In the genomic region with DNA sequence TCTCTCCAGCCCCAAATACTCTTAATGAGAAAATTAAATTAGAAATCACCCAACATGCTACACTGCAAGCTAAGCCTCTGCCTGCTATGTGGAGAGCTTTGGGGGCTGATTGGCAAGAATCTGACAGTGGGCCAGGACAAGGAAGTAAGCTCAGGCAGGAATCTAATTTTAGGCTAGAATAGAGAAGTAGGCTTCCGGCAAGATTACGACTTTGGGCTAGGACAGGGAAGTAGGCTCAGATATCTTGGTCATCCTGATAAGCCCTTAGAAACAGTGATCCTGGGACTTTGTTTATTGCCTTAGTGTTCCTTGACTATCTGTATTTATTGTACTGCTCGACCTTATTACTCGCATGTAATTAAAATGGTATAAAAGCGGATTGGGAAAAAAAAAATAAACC, we compare ENCODE assay signal across 20 mouse cellular contexts. TPM values are rescaled to one million over a fixed set of nuclear protein-coding genes. Genes with fewer than 3 reads are reported as not detected.
DNase-seq lines count a peak whose midpoint lies in the region; ATAC-seq and TF ChIP-seq lines count a peak whose summit lies in the region.
"Had no signal": no experiment of that assay in that cellular context is flagged by ENCODE, and none has a peak within 500 bp of the region (broad histone marks: within the 10 kb centered on the region; RNA-seq: fewer than 3 reads in every experiment).

No protein-coding gene starts in this region.

- DNase-seq in MEL (ENCODE audit: low read depth, low spot score), result peak; percentile 86
- DNase-seq in MEL-GATA-1-ER (ENCODE audit: extremely low read depth, low read depth), result peak; percentile 76
- DNase-seq in forebrain, postnatal 0 days, result no peak
- no peak for DNase-seq in heart, adult 8-10 months (ENCODE audit: low spot score)
- DNase-seq: adrenal gland, adult 2 months; adrenal gland, adult 8-10 months; adrenal gland, postnatal 10 days; adrenal gland, postnatal 14 days; adrenal gland, postnatal 25 days; adrenal gland, postnatal 36 days; B cell, adult 2 months; cerebellum, adult 11 months; cerebellum, adult 11-12 months; cerebellum, adult 18-20 months; cerebellum, adult 2 months; cerebellum, adult 8-10 months had no signal

- TF ChIP-seq POLR2A in MEL (IDR thresholded peaks at IDR 0.05; ENCODE audit: control insufficient read depth in 1 of 2, insufficient read depth in 1 of 2, low read depth in 1 of 2, low read length in 2 of 2, poor library complexity in 1 of 2), result no peak

- 94% methylated on average over 5 of the region's 5 CpGs for WGBS in forebrain, postnatal 0 days

- peak; percentile 83 to 90 for TF ChIP-seq EP300 in MEL (IDR thresholded peaks at IDR 0.05; ENCODE audit: low read depth in 1 of 2, low read length in 2 of 2)

- no peaks in the 10 kb centered on the region; the same call in 1 of the 2 replicates for H3K79me2 ChIP-seq in MEL (ENCODE audit: control insufficient read depth, insufficient read depth, low read length, poor library complexity)

- no peaks in the 10 kb centered on the region for H3K9me3 ChIP-seq in MEL (replicated peaks; ENCODE audit: insufficient read depth, low read length)
- no peaks in the 10 kb centered on the region for H3K9me3 ChIP-seq in forebrain, postnatal 0 days (ENCODE audit: low read length)

- TF ChIP-seq CTCF in MEL (IDR thresholded peaks at IDR 0.05 in 2 of 3, conservative IDR thresholded peaks at IDR 0.05 in 1 of 3; ENCODE audit: control insufficient read depth in 1 of 3, insufficient read depth in 1 of 3, low read depth in 2 of 3, low read length in 3 of 3, poor library complexity in 1 of 3, severe bottlenecking in 1 of 3), result no peak
- TF ChIP-seq CTCF in forebrain, postnatal 0 days (IDR thresholded peaks at IDR 0.05; ENCODE audit: low read depth), result no peak

- no peak for TF ChIP-seq RAD21 in MEL (IDR thresholded peaks at IDR 0.05; ENCODE audit: low read depth, low read length)

- no peaks in the 10 kb centered on the region for H3K27me3 ChIP-seq in MEL (ENCODE audit: control insufficient read depth in 1 of 2, insufficient read depth in 2 of 2, low read length in 2 of 2)
- no peaks in the 10 kb centered on the region for H3K27me3 ChIP-seq in forebrain, postnatal 0 days (ENCODE audit: insufficient read depth, low read length)
- H3K27me3 ChIP-seq: CH12.LX, Patski had no signal

- ATAC-seq in forebrain, postnatal 0 days, result no peak
- ATAC-seq: activated CD4-positive, CD25-positive, alpha-beta regulatory T cell, adult 4 months; CD4-positive, CD25-positive, alpha-beta regulatory T cell, adult 4 months; Patski had no signal

- no peak overlapping the region for H3K9ac ChIP-seq in MEL (ENCODE audit: control insufficient read depth, low read depth, low read length, poor library complexity, severe bottlenecking)
- no peak overlapping the region for H3K9ac ChIP-seq in forebrain, postnatal 0 days

- H3K4me1 ChIP-seq in MEL (ENCODE audit: control insufficient read depth in 1 of 2, insufficient read depth in 2 of 2, low read length in 2 of 2), result no peaks in the 10 kb centered on the region
- H3K4me1 ChIP-seq in forebrain, postnatal 0 days (ENCODE audit: insufficient read depth), result no peaks in the 10 kb centered on the region

- peak overlapping the region; percentile 15; the same call in 1 of the 2 replicates for H3K27ac ChIP-seq in MEL (ENCODE audit: control insufficient read depth, low read depth, low read length)
- no peak overlapping the region for H3K27ac ChIP-seq in forebrain, postnatal 0 days (ENCODE audit: low read depth, low read length)

- H3K4me2 ChIP-seq in forebrain, postnatal 0 days (ENCODE audit: low read depth), result no peak overlapping the region

- no peak overlapping the region for H3K4me3 ChIP-seq in MEL (ENCODE audit: control insufficient read depth in 1 of 2, insufficient read depth in 1 of 2, low read depth in 2 of 2, low read length in 2 of 2)
- H3K4me3 ChIP-seq in forebrain, postnatal 0 days (ENCODE audit: low read depth, low read length), result no peak overlapping the region

- H3K36me3 ChIP-seq in MEL (ENCODE audit: control insufficient read depth in 1 of 2, insufficient read depth in 2 of 2, low read length in 2 of 2), result peaks cover 13 to 31% of the 10 kb centered on the region in 2 experiments
- H3K36me3 ChIP-seq in forebrain, postnatal 0 days (ENCODE audit: insufficient read depth), result peaks cover 49% of the 10 kb centered on the region

TF ChIP-seq in MEL, 35 proteins besides CTCF, POLR2A, EP300 and RAD21:
- TF ChIP-seq CHD1 (IDR thresholded peaks at IDR 0.05; ENCODE audit: low read depth, low read length) (no peak), USF2 (IDR thresholded peaks at IDR 0.05; ENCODE audit: borderline replicate concordance in 1 of 2, insufficient read depth in 1 of 2, low read depth in 1 of 2, low read length in 2 of 2) (no peak), ZNF384 (IDR thresholded peaks at IDR 0.05; ENCODE audit: low read depth, low read length) (no peak), POLR2AphosphoS5 (IDR thresholded peaks at IDR 0.05; ENCODE audit: borderline replicate concordance, low read depth, low read length) (no peak), BHLHE40 (IDR thresholded peaks at IDR 0.05; ENCODE audit: borderline replicate concordance, low read depth, low read length) (no peak), NRF1 (IDR thresholded peaks at IDR 0.05; ENCODE audit: insufficient read depth, low read depth, low read length, poor library complexity, severe bottlenecking) (no peak), MAZ (IDR thresholded peaks at IDR 0.05; ENCODE audit: low read depth, low read length) (no peak), E2F4 (IDR thresholded peaks at IDR 0.05; ENCODE audit: borderline replicate concordance, low read depth, low read length) (no peak), ZKSCAN1 (IDR thresholded peaks at IDR 0.05; ENCODE audit: low read depth, low read length) (no peak), ZMIZ1 (IDR thresholded peaks at IDR 0.05; ENCODE audit: low read depth, low read length) (no peak), MYB (IDR thresholded peaks at IDR 0.05; ENCODE audit: low read depth, low read length) (no peak), ZC3H11A (IDR thresholded peaks at IDR 0.05; ENCODE audit: low read depth, low read length) (no peak), MEF2A (IDR thresholded peaks at IDR 0.05; ENCODE audit: extremely low read depth, insufficient replicate concordance, low read depth, low read length, poor library complexity, severe bottlenecking) (peak; percentile 89), CHD2 (IDR thresholded peaks at IDR 0.05; ENCODE audit: low read length) (no peak), SMC3 (IDR thresholded peaks at IDR 0.05; ENCODE audit: low read depth, low read length) (no peak), SIN3A (IDR thresholded peaks at IDR 0.05; ENCODE audit: low read length) (peak; percentile 49; the same call in 1 of the 2 replicates), ETS1 (IDR thresholded peaks at IDR 0.05; ENCODE audit: low read depth, low read length) (peak; percentile 70), GABPA (IDR thresholded peaks at IDR 0.05; ENCODE audit: low read depth, low read length) (no peak), MAFK (IDR thresholded peaks at IDR 0.05; ENCODE audit: borderline replicate concordance, low read depth, low read length) (no peak), USF1 (IDR thresholded peaks at IDR 0.05; ENCODE audit: low read depth, low read length) (no peak), UBTF (IDR thresholded peaks at IDR 0.05; ENCODE audit: borderline replicate concordance, insufficient read depth, low read depth, low read length) (no peak), HCFC1 (IDR thresholded peaks at IDR 0.05; ENCODE audit: low read depth, low read length) (no peak), TBP (IDR thresholded peaks at IDR 0.05; ENCODE audit: low read depth, low read length) (0 out of 2 replicates have a peak, but pooled peaks have one; percentile 19), KAT2A (conservative IDR thresholded peaks at IDR 0.05; ENCODE audit: low read depth, low read length) (no peak), MYC (IDR thresholded peaks at IDR 0.05; ENCODE audit: low read depth, low read length) (0 out of 2 replicates have a peak, but pooled peaks have one; percentile 25), JUND (IDR thresholded peaks at IDR 0.05; ENCODE audit: low read depth, low read length) (no peak), NELFE (IDR thresholded peaks at IDR 0.05; ENCODE audit: low read depth, low read length) (no peak), TCF12 (IDR thresholded peaks at IDR 0.05; ENCODE audit: low read depth, low read length) (0 out of 2 replicates have a peak, but pooled peaks have one; percentile 29), TAL1 (IDR thresholded peaks at IDR 0.05; ENCODE audit: low read length) (peak; percentile 37), POLR2AphosphoS2 (IDR thresholded peaks at IDR 0.05; ENCODE audit: low read length) (no peak), GATA1 (IDR thresholded peaks at IDR 0.05; ENCODE audit: low read depth, low read length) (peak; percentile 93), RCOR1 (IDR thresholded peaks at IDR 0.05; ENCODE audit: low read depth, low read length) (peak; percentile 75), ELF1 (IDR thresholded peaks at IDR 0.05; ENCODE audit: low read depth, low read length) (no peak; the same call in none of the 2 replicates), MAX (IDR thresholded peaks at IDR 0.05; ENCODE audit: low read length) (no peak), MXI1 (IDR thresholded peaks at IDR 0.05; ENCODE audit: low read depth, low read length) (no peak)

RNA-seq across cellular contexts. Expression of gene Mrpl42, which starts 7.5 kb away (rescaled TPM):
- total RNA-seq in MEL (2012; rRNA removed), result 187 and 212 TPM in 2 replicates
- 1,000 to 10,000 TPM in 1 of 2 experiments, 100 to 1,000 TPM in 1; 298 to 1,026 TPM for polyA plus RNA-seq in MEL (2012; ENCODE audit: insufficient read depth in 1 of 2, insufficient read length in 2 of 2, low read depth in 1 of 2, low replicate concordance in 2 of 2, missing spikeins in 1 of 2)
- total RNA-seq in forebrain, postnatal 0 days (2014; rRNA removed), result 84.9 and 88.8 TPM in 2 replicates
- polyA plus RNA-seq in forebrain, postnatal 0 days (2015; fragmentation: Nextera tagmentation; extraction: Ambion mirVana), result 249 and 300 TPM in 2 replicates
- 100 to 1,000 TPM; 415 to 495 (median 478) TPM for total RNA-seq in heart, adult 8-10 months (2022)

RNA-seq across cellular contexts. Expression of gene Ube2n, which starts 20.7 kb away (rescaled TPM):
- 80.6 and 105 TPM in 2 replicates for total RNA-seq in MEL (2012; rRNA removed)
- 100 to 1,000 TPM; 212 to 571 TPM for polyA plus RNA-seq in MEL (2012; ENCODE audit: insufficient read depth in 1 of 2, insufficient read length in 2 of 2, low read depth in 1 of 2, low replicate concordance in 2 of 2, missing spikeins in 1 of 2)
- 222 and 275 TPM in 2 replicates for total RNA-seq in forebrain, postnatal 0 days (2014; rRNA removed)
- 333 and 334 TPM in 2 replicates for polyA plus RNA-seq in forebrain, postnatal 0 days (2015; fragmentation: Nextera tagmentation; extraction: Ambion mirVana)
- 100 to 1,000 TPM in 1 of 4 experiments, 10 to 100 TPM in 3; 85.8 to 102 (median 94.5) TPM for total RNA-seq in heart, adult 8-10 months (2022)

Comparison
In these comparisons a context has a peak if more than half of its experiments do, and no peak if none do; other contexts are left out.
1. DNase-seq: peak in MEL (single experiment) and MEL-GATA-1-ER (single experiment); none in forebrain, postnatal 0 days (single experiment) and heart, adult 8-10 months (single experiment).